Mouse (Mus musculus): ENCODE measurements around the gene Pld6. TPM values are rescaled to one million over a fixed set of nuclear protein-coding genes. Genes with fewer than 3 reads are reported as not detected.

The Pld6 gene
- polyA plus RNA-seq (2015; fragmentation: Nextera tagmentation; extraction: Ambion mirVana), result 1.6 and 1.8 TPM in 2 replicates

GRCm38 (mm10) chr11:59787199-59787781 is at the start of gene Pld6:
Gene Pld6, minus strand, starts transcription at chr11:59787645.

GRCm38 (mm10) chr11:59809670-59810474 is 22.4 kb upstream of the Pld6 start, which contains the start of gene Flcn:
Gene Flcn, minus strand, starts transcription at chr11:59810016.

Other genes starting within 250 kb of the Pld6 start
- gene Nlrp3, start 246.1 kb downstream of the Pld6 start, polyA plus RNA-seq (2015; fragmentation: Nextera tagmentation; extraction: Ambion mirVana), result 2.2 and 3.3 TPM in 2 replicates
- not detected in 2 replicates for gene Olfr222, start 211.4 kb downstream of the Pld6 start, polyA plus RNA-seq (2015; fragmentation: Nextera tagmentation; extraction: Ambion mirVana)
- gene Olfr223, start 194.4 kb downstream of the Pld6 start, polyA plus RNA-seq (2015; fragmentation: Nextera tagmentation; extraction: Ambion mirVana), result not detected in 2 replicates
- 19.7 and 23.9 TPM in 2 replicates for gene Mprip, start 126.3 kb downstream of the Pld6 start, polyA plus RNA-seq (2015; fragmentation: Nextera tagmentation; extraction: Ambion mirVana)
- gene Flcn, start 22.4 kb upstream of the Pld6 start, polyA plus RNA-seq (2015; fragmentation: Nextera tagmentation; extraction: Ambion mirVana), result 15.0 and 18.0 TPM in 2 replicates
- gene Nt5m, start 51.8 kb upstream of the Pld6 start, polyA plus RNA-seq (2015; fragmentation: Nextera tagmentation; extraction: Ambion mirVana), result 13.7 and 16.9 TPM in 2 replicates
- 90.6 and 94.5 TPM in 2 replicates for gene Cops3, start 52.2 kb upstream of the Pld6 start, polyA plus RNA-seq (2015; fragmentation: Nextera tagmentation; extraction: Ambion mirVana)
- gene Med9, start 160.6 kb upstream of the Pld6 start, polyA plus RNA-seq (2015; fragmentation: Nextera tagmentation; extraction: Ambion mirVana), result 28.9 and 29.2 TPM in 2 replicates
- 2.8 and 3.5 TPM in 2 replicates for gene Rasd1, start 177.3 kb upstream of the Pld6 start, polyA plus RNA-seq (2015; fragmentation: Nextera tagmentation; extraction: Ambion mirVana)

Data from spleen, postnatal 0 days (tissue).